Mouse (Mus musculus): ENCODE measurements around the gene Nav2. TPM values are rescaled to one million over a fixed set of nuclear protein-coding genes. Genes with fewer than 3 reads are reported as not detected.

Nav2 gene
- polyA plus RNA-seq, 1 experiment from 2014 or later = 25.8 TPM

- no peak for ATAC-seq (ENCODE audit: low FRiP score)
- Histone ChIP-seq H3K9ac (no peak overlapping the region), H3K4me2 (replicated peaks) (no peak overlapping the region), H3K27me3 (no peaks in the 10 kb centered on the region), H3K4me1 (peaks cover 5% of the 10 kb centered on the region), H3K27ac (no peak overlapping the region), H3K36me3 (peaks cover 15% of the 10 kb centered on the region), H3K9me3 (replicated peaks) (no peaks in the 10 kb centered on the region), H3K4me3 (no peak overlapping the region)
- 53% methylated on average over 2 of the region's 2 CpGs for WGBS
Measured at GRCm38 (mm10) chr7:49456148-49456547, 547.6 kb downstream of the Nav2 start.

GRCm38 (mm10) chr7:49457398-49457797 lies 548.9 kb downstream of the Nav2 start:
- no peak overlapping the region for H3K4me2 ChIP-seq (replicated peaks)
- H3K27ac ChIP-seq = no peak overlapping the region
- H3K4me1 ChIP-seq = peaks cover 5% of the 10 kb centered on the region; the same call in 1 of the 2 replicates
- 75% methylated on average over 10 of the region's 10 CpGs for WGBS
- H3K9me3 ChIP-seq (replicated peaks) = no peaks in the 10 kb centered on the region
- no peak for ATAC-seq (ENCODE audit: low FRiP score)
- H3K9ac ChIP-seq = no peak overlapping the region
- no peaks in the 10 kb centered on the region for H3K27me3 ChIP-seq
- H3K36me3 ChIP-seq = peaks cover 15% of the 10 kb centered on the region
- no peak overlapping the region for H3K4me3 ChIP-seq

- H3K4me2 ChIP-seq (replicated peaks) = no peak overlapping the region
- no peaks in the 10 kb centered on the region for H3K27me3 ChIP-seq
- H3K27ac ChIP-seq = no peak overlapping the region
- no peak overlapping the region for H3K9ac ChIP-seq
- no peak for ATAC-seq (ENCODE audit: low FRiP score)
- H3K9me3 ChIP-seq (replicated peaks) = no peaks in the 10 kb centered on the region
- H3K4me1 ChIP-seq = peaks cover 7% of the 10 kb centered on the region
- no peak overlapping the region for H3K4me3 ChIP-seq
- 76% methylated on average over 10 of the region's 10 CpGs for WGBS
- peaks cover 15% of the 10 kb centered on the region for H3K36me3 ChIP-seq
Measured at GRCm38 (mm10) chr7:49457890-49458289, 549.4 kb downstream of the Nav2 start.

GRCm38 (mm10) chr7:49462328-49462811 lies 553.9 kb downstream of the Nav2 start:
- no peak overlapping the region for H3K9ac ChIP-seq

GRCm38 (mm10) chr7:49467861-49468260 lies 559.3 kb downstream of the Nav2 start:
- Histone ChIP-seq H3K9ac (no peak overlapping the region), H3K27ac (no peak overlapping the region), H3K4me1 (no peaks in the 10 kb centered on the region), H3K4me3 (no peak overlapping the region), H3K9me3 (replicated peaks) (no peaks in the 10 kb centered on the region), H3K27me3 (no peaks in the 10 kb centered on the region), H3K36me3 (peaks cover 13% of the 10 kb centered on the region), H3K4me2 (replicated peaks) (no peak overlapping the region)
- 0 out of 2 replicates have a peak, but pooled peaks have one; percentile 65 for ATAC-seq (ENCODE audit: low FRiP score)
- WGBS = 55% methylated on average over 10 of the region's 10 CpGs

More at GRCm38 (mm10) chr7:49462328-49462811, 553.9 kb downstream of the Nav2 start:
- H3K9me3 ChIP-seq (replicated peaks) = no peaks in the 10 kb centered on the region
- no peaks in the 10 kb centered on the region for H3K27me3 ChIP-seq
- peaks cover 13% of the 10 kb centered on the region for H3K36me3 ChIP-seq
- H3K4me2 ChIP-seq (replicated peaks) = no peak overlapping the region
- no peak for ATAC-seq (ENCODE audit: low FRiP score)
- H3K4me3 ChIP-seq = no peak overlapping the region
- H3K27ac ChIP-seq = no peak overlapping the region
- WGBS = 20% methylated on average over 10 of the region's 10 CpGs
- H3K4me1 ChIP-seq = peaks cover 5% of the 10 kb centered on the region

- Histone ChIP-seq H3K27me3 (no peaks in the 10 kb centered on the region), H3K9me3 (replicated peaks) (no peaks in the 10 kb centered on the region), H3K27ac (no peak overlapping the region), H3K4me2 (replicated peaks) (no peak overlapping the region), H3K4me3 (no peak overlapping the region), H3K36me3 (peaks cover 13% of the 10 kb centered on the region), H3K9ac (no peak overlapping the region), H3K4me1 (no peaks in the 10 kb centered on the region)
- 74% methylated on average over 8 of the region's 8 CpGs for WGBS
- no peak for ATAC-seq (ENCODE audit: low FRiP score)
Measured at GRCm38 (mm10) chr7:49468492-49469205, 560.1 kb downstream of the Nav2 start.

GRCm38 (mm10) chr7:49471278-49471677 lies 562.8 kb downstream of the Nav2 start:
- H3K27me3 ChIP-seq = no peaks in the 10 kb centered on the region
- no peaks in the 10 kb centered on the region for H3K4me1 ChIP-seq
- no peak overlapping the region for H3K9ac ChIP-seq
- no peak overlapping the region for H3K4me3 ChIP-seq
- no peak for ATAC-seq (ENCODE audit: low FRiP score)
- H3K9me3 ChIP-seq (replicated peaks) = no peaks in the 10 kb centered on the region
- H3K4me2 ChIP-seq (replicated peaks) = no peak overlapping the region
- no peak overlapping the region for H3K27ac ChIP-seq
- H3K36me3 ChIP-seq = no peaks in the 10 kb centered on the region
- WGBS = 65% methylated on average over 3 of the region's 3 CpGs

GRCm38 (mm10) chr7:49475282-49475681 lies 566.8 kb downstream of the Nav2 start:
- Histone ChIP-seq H3K4me1 (peaks cover 11% of the 10 kb centered on the region), H3K9me3 (replicated peaks) (no peaks in the 10 kb centered on the region), H3K9ac (no peak overlapping the region), H3K36me3 (no peaks in the 10 kb centered on the region), H3K27me3 (no peaks in the 10 kb centered on the region), H3K4me2 (replicated peaks) (no peak overlapping the region), H3K27ac (no peak overlapping the region), H3K4me3 (no peak overlapping the region)
- no peak for ATAC-seq (ENCODE audit: low FRiP score)
- WGBS = 88% methylated on average over 6 of the region's 6 CpGs

GRCm38 (mm10) chr7:49476163-49476562 lies 567.6 kb downstream of the Nav2 start:
- WGBS = 96% methylated on average over 8 of the region's 8 CpGs
- peaks cover 11% of the 10 kb centered on the region for H3K4me1 ChIP-seq
- H3K4me2 ChIP-seq (replicated peaks) = no peak overlapping the region
- H3K9me3 ChIP-seq (replicated peaks) = no peaks in the 10 kb centered on the region
- H3K36me3 ChIP-seq = no peaks in the 10 kb centered on the region
- H3K9ac ChIP-seq = no peak overlapping the region
- no peak overlapping the region for H3K27ac ChIP-seq
- no peak for ATAC-seq (ENCODE audit: low FRiP score)
- H3K4me3 ChIP-seq = no peak overlapping the region
- no peaks in the 10 kb centered on the region for H3K27me3 ChIP-seq

- Histone ChIP-seq H3K4me3 (no peak overlapping the region), H3K36me3 (no peaks in the 10 kb centered on the region), H3K27ac (no peak overlapping the region), H3K9ac (no peak overlapping the region), H3K4me1 (peaks cover 11% of the 10 kb centered on the region), H3K27me3 (no peaks in the 10 kb centered on the region), H3K4me2 (replicated peaks) (no peak overlapping the region), H3K9me3 (replicated peaks) (no peaks in the 10 kb centered on the region)
- 65% methylated on average over 5 of the region's 5 CpGs for WGBS
- no peak for ATAC-seq (ENCODE audit: low FRiP score)
Measured at GRCm38 (mm10) chr7:49476666-49477065, 568.1 kb downstream of the Nav2 start.

- no peaks in the 10 kb centered on the region for H3K27me3 ChIP-seq
- WGBS = 78% methylated on average over 9 of the region's 9 CpGs
- H3K27ac ChIP-seq = no peak overlapping the region
- no peaks in the 10 kb centered on the region for H3K36me3 ChIP-seq
- no peak overlapping the region for H3K4me3 ChIP-seq
- no peaks in the 10 kb centered on the region for H3K9me3 ChIP-seq (replicated peaks)
- no peak for ATAC-seq (ENCODE audit: low FRiP score)
- H3K4me2 ChIP-seq (replicated peaks) = no peak overlapping the region
- peaks cover 11% of the 10 kb centered on the region for H3K4me1 ChIP-seq
- no peak overlapping the region for H3K9ac ChIP-seq
Measured at GRCm38 (mm10) chr7:49477076-49477975, 568.8 kb downstream of the Nav2 start.

GRCm38 (mm10) chr7:49477976-49478349 lies 569.4 kb downstream of the Nav2 start:
- Histone ChIP-seq H3K4me1 (peaks cover 11% of the 10 kb centered on the region), H3K4me3 (no peak overlapping the region), H3K27ac (no peak overlapping the region), H3K36me3 (no peaks in the 10 kb centered on the region), H3K27me3 (no peaks in the 10 kb centered on the region), H3K9me3 (replicated peaks) (no peaks in the 10 kb centered on the region), H3K4me2 (replicated peaks) (no peak overlapping the region), H3K9ac (no peak overlapping the region)
- ATAC-seq (ENCODE audit: low FRiP score) = no peak
- 61% methylated on average over 7 of the region's 7 CpGs for WGBS

Measured in hindbrain, embryonic 12.5 days (tissue).